Mouse (Mus musculus) small intestine, adult 2 months (tissue): ENCODE results near the gene Map3k7.

Experiments
- CTCF ChIP-seq: fragments of 200-500 bp; IDR thresholded peaks from 2 replicates; pipeline ENCODE4 v1.5.1; 2012; ENCODE audit warnings: low read depth, mild to moderate bottlenecking, control low read depth, inconsistent platforms, low read length, moderate library complexity, mixed read lengths; ENCODE audit not compliant: insufficient replicate concordance, insufficient read length; ENCODE audit errors: extremely low read depth
- POLR2A ChIP-seq: fragments of 200-500 bp; IDR thresholded peaks from 2 replicates; pipeline ENCODE4 v1.6.1; 2012; ENCODE audit warnings: low read depth, mild to moderate bottlenecking, control low read depth, inconsistent platforms, low read length, moderate library complexity

DNA sequence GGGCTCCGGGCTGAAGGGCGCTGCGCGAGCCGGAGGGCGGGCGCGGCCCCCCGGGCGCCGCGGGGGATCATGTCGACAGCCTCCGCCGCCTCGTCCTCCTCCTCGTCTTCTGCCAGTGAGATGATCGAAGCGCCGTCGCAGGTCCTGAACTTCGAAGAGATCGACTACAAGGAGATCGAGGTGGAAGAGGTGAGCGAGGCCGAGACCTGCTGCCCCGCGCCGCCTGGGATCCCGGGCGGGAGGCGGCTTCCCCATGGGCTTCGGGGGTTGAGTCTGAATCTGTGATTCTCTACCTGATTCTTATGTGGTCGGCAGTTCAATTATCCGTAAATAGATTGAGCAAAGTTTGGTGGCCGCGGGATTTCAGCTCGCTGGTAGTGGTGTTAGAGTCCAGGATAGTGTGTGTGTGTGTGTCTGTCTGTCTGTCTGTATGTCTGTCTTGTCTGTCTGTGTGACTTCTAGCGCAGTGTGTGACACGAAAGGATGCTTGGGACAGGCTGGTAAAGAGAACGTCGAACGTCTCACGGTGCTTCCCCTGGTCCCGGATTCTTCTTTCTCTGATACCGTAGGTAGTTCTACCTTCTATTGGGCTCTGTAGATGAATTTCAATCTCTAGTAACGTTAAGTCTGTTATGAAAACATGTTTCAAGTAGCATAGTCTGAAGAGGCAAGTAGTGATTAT, 438 bp downstream of the Map3k7 start:
- TF ChIP-seq POLR2A: no peak
- no peak for TF ChIP-seq CTCF
